Mouse (Mus musculus): Measurements from ENCODE around the gene Gm20594.

- TF ChIP-seq USF1 (IDR thresholded peaks at IDR 0.05; ENCODE audit: low read depth) = no peak
- TF ChIP-seq CEBPB (IDR thresholded peaks at IDR 0.05; ENCODE audit: low read depth) = no peak
- TF ChIP-seq CTCF (IDR thresholded peaks at IDR 0.05; ENCODE audit: control insufficient read depth, insufficient read depth, insufficient read length) = no peak
These were observed 29.1 kb downstream of the Gm20594 start for GRCm38 (mm10) chr6:79846829-79847228.
